Mouse (Mus musculus) limb, embryonic 14.5 days (tissue): ENCODE data around the gene Mgat3. TPM values are rescaled to one million over a fixed set of nuclear protein-coding genes. Genes with fewer than 3 reads are reported as not detected.
A peak's percentile ranks its signal among the peaks of the same experiment; 100 is the strongest.

ENCODE experiments used
- ATAC-seq: fragments of 200-750 bp; cut with Nextera tagmentation; 2 replicates; pipeline ENCODE4 v1.8.0; 2017; ENCODE audit warnings: low read depth, moderate number of reproducible peaks, moderate TSS enrichment; ENCODE audit not compliant: low FRiP score
- DNase-seq: peaks from one replicate; pipeline ENCODE4 v3.0.0-alpha.2; 2015; ENCODE audit warnings: low spot score
- H3K27ac ChIP-seq: fragments of 300-500 bp; sonication (generic); replicated peaks from 2 replicates; pipeline ENCODE4 v1.5.1; 2014; ENCODE audit warnings: low read depth, mild to moderate bottlenecking, low read length, moderate library complexity, mixed read lengths
- H3K27me3 ChIP-seq: fragments of 300-500 bp; sonication (generic); 2 replicates; pipeline ENCODE4 v1.6.1; 2014; ENCODE audit warnings: low read length, mixed read lengths; ENCODE audit not compliant: control insufficient read depth, insufficient read depth
- H3K36me3 ChIP-seq: fragments of 300-500 bp; sonication (generic); 2 replicates; pipeline ENCODE4 v1.6.1; 2014; ENCODE audit warnings: mild to moderate bottlenecking, low read length, moderate library complexity, mixed read lengths; ENCODE audit not compliant: control insufficient read depth, insufficient read depth
- H3K4me1 ChIP-seq: fragments of 300-500 bp; sonication (generic); 2 replicates; pipeline ENCODE4 v1.6.1; 2014; ENCODE audit warnings: antibody characterized with exemption, low read length, mixed read lengths; ENCODE audit not compliant: control insufficient read depth, insufficient read depth
- H3K4me2 ChIP-seq: fragments of 300-500 bp; sonication (generic); replicated peaks from 2 replicates; pipeline ENCODE4 v1.6.1; 2014; ENCODE audit warnings: low read depth, mild to moderate bottlenecking, low read length, moderate library complexity; ENCODE audit not compliant: severe bottlenecking
- H3K4me3 ChIP-seq: fragments of 300-500 bp; sonication (generic); replicated peaks from 2 replicates; pipeline ENCODE4 v1.5.1; 2014; ENCODE audit warnings: low read length
- H3K9ac ChIP-seq: fragments of 300-500 bp; sonication (generic); 2 replicates; pipeline ENCODE4 v1.6.1; 2014; ENCODE audit warnings: mild to moderate bottlenecking, low read depth, low read length, moderate library complexity; ENCODE audit not compliant: severe bottlenecking
- H3K9me3 ChIP-seq: fragments of 300-500 bp; sonication (generic); 2 replicates; pipeline ENCODE4 v1.6.1; 2016; ENCODE audit warnings: low read length; ENCODE audit not compliant: control insufficient read depth
- POLR2A ChIP-seq: fragments of 200-500 bp; IDR thresholded peaks from 2 replicates; pipeline ENCODE4 v1.8.0; 2012; ENCODE audit warnings: inconsistent platforms, mild to moderate bottlenecking, moderate library complexity, borderline replicate concordance; ENCODE audit not compliant: insufficient read depth, insufficient read length; ENCODE audit errors: extremely low read depth
- WGBS: fragments of 180-500 bp; shearing (Covaris S2); extraction: QIAGEN DNeasy Blood & Tissue Kit; methylation state at CpG from one replicate; pipeline ENCODE4 v1.1.7; 2014; 5-methylcytosine and 5-hydroxymethylcytosine counted together
- polyA plus RNA-seq, 2 experiments: library from polyadenylated mRNA; depleted of rRNA in 1 of 2; stranded (reverse) in 1 of 2; unstranded in 1 of 2; fragments of >200 nt; fragmentation: Nextera tagmentation in 1 of 2; extraction: Ambion mirVana in 1 of 2; gene quantifications; 2 replicates each; pipeline versions ENCODE4 v1.2.1 to v1.2.3; 2012 to 2014

Mgat3 gene
- polyA plus RNA-seq, 2 experiments: 6.7 to 18.1 TPM

DNA sequence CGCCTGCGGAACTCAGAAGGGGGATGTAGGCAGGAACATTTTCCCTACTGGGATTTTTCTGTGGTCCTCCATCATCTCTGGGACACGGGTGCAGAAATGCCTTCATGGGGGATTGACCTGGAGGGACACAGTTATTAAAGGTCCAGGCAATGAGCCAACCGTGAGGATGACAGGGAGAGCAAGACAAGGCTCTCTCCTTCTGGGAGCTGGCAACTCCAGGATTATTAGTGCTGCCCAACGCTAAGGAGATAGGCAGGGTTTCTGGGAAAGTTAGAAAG, 1.0 kb downstream of the Mgat3 start:
- peak overlapping the region; percentile 91 for H3K9ac ChIP-seq
- no peak for DNase-seq
- 4% methylated on average over 5 of the region's 5 CpGs for WGBS
- peak overlapping the region; percentile 87 for H3K4me3 ChIP-seq
- no peaks in the 10 kb centered on the region for H3K36me3 ChIP-seq
- no peaks in the 10 kb centered on the region for H3K9me3 ChIP-seq
- peak overlapping the region; percentile 62 for H3K4me2 ChIP-seq
- no peak for TF ChIP-seq POLR2A
- H3K27ac ChIP-seq: no peak overlapping the region
- no peaks in the 10 kb centered on the region for H3K27me3 ChIP-seq
- peaks cover 29% of the 10 kb centered on the region for H3K4me1 ChIP-seq
- no peak for ATAC-seq

DNA sequence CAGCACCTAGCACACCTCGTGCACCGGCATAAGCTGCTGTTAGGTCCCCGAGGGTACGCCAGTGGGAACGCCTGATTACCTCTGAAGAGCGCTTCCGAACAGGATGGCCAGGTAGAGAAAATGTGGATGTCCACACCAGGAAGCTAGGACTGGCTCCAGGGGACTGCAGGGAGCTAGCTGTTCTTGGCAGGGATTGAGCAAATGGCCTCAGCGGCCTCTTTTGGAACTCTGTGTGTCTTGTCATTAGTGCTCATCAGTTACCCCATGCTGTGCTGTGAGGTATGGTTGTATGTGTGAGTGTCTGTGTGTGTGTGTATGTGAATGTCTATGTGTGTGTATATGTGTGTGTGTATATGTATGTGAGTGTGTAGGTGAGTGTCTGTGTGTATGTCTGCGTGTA, 1.8 kb downstream of the Mgat3 start:
- H3K4me2 ChIP-seq: peak overlapping the region; percentile 62
- H3K27me3 ChIP-seq: no peaks in the 10 kb centered on the region
- no peak overlapping the region; the same call in 1 of the 2 replicates for H3K4me3 ChIP-seq
- no peak overlapping the region for H3K9ac ChIP-seq
- TF ChIP-seq POLR2A: no peak
- no peak for DNase-seq
- WGBS: 79% methylated on average over 9 of the region's 9 CpGs
- ATAC-seq: no peak
- H3K27ac ChIP-seq: no peak overlapping the region
- no peaks in the 10 kb centered on the region for H3K36me3 ChIP-seq
- H3K9me3 ChIP-seq: no peaks in the 10 kb centered on the region
- H3K4me1 ChIP-seq: peaks cover 29% of the 10 kb centered on the region

DNA sequence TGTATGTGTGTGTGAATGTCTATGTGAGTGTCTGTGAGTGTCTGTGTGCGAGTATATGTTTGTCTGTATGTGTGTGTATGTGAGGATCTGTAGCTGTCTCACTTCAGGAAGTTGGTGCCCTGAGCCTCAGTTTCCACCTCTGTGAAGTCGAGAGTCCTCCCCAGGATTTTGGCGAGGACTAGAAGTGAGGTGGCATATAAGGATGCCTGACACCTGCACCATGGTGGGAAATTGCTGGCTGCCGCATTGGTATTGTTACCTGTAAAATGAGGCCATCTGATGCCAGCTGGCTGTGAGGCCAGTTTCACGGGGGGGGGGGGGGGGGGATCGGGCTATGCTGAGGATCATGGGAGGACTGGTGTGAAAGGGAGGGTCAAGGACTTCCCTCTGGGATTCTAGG, 2.2 kb downstream of the Mgat3 start:
- Histone ChIP-seq H3K9me3 (no peaks in the 10 kb centered on the region), H3K36me3 (no peaks in the 10 kb centered on the region), H3K27me3 (no peaks in the 10 kb centered on the region), H3K4me3 (no peak overlapping the region), H3K4me1 (peaks cover 29% of the 10 kb centered on the region), H3K27ac (no peak overlapping the region), H3K9ac (no peak overlapping the region), H3K4me2 (0 out of 2 replicates have a peak overlapping the region, but pooled peaks have one; percentile 62)
- TF ChIP-seq POLR2A: no peak
- WGBS: 59% methylated on average over 6 of the region's 6 CpGs
- ATAC-seq (no peak), DNase-seq (no peak)

DNA sequence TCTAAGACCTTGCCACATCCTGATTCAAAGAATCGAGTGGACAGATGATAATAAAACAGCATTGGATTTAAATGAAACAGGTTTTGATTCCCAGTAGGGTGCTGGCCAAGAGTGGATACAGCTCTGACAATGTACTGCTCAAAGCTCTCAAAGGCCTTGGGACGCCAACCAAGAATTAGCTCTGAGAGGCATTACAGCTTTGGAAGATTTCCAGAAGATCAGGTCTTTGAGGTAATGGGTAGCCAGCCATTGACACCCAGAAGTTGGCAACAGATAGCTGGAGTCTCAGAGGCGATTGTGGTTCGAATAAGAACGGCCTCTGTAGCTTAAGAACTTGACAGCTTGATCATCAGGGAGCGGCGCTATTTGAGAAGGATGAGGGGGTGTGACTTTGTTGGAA, 8.0 kb downstream of the Mgat3 start:
- no peak for TF ChIP-seq POLR2A
- Histone ChIP-seq H3K9me3 (no peaks in the 10 kb centered on the region), H3K4me3 (no peak overlapping the region), H3K4me2 (no peak overlapping the region), H3K27me3 (no peaks in the 10 kb centered on the region), H3K4me1 (no peaks in the 10 kb centered on the region), H3K36me3 (peaks cover 6% of the 10 kb centered on the region; the same call in 1 of the 2 replicates), H3K27ac (no peak overlapping the region), H3K9ac (no peak overlapping the region)
- DNase-seq (no peak), ATAC-seq (no peak)
- 92% methylated on average over 7 of the region's 7 CpGs for WGBS

DNA sequence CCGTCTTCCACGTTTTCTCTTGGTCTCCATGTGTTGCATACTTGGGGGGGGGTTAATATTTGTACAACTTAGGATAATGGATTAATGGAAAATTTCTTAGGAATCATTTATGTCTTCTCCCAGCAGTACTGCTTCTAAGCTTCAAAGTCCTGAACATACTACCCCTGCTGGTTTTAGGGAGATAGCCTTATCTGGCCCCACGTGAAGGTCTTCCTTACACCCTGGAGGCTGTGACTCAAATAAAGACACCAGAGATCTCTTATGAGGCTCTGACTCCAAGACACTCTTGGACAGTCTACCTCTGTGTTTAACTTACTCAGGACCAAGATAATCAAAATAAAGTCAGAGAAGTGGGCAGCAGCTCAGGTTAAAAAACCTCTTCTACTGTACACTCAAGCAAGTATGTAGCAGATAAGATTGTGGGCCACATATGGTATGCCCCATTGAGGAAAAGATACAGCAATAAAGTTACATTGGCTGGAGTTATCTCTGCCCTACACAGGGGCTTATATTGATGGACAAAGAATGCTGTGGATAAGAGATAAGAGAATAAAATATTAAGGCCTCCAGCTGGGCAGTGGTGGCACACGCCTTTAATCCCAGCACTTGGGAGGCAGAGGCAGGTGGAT, 8.7 kb downstream of the Mgat3 start:
- 93% methylated on average over 4 of the region's 4 CpGs for WGBS
- Histone ChIP-seq H3K9me3 (no peaks in the 10 kb centered on the region), H3K4me1 (no peaks in the 10 kb centered on the region), H3K36me3 (peaks cover 6% of the 10 kb centered on the region; the same call in 1 of the 2 replicates), H3K4me3 (no peak overlapping the region), H3K27me3 (no peaks in the 10 kb centered on the region), H3K4me2 (no peak overlapping the region), H3K9ac (no peak overlapping the region), H3K27ac (no peak overlapping the region)
- DNase-seq: no peak
- ATAC-seq: no peak
- TF ChIP-seq POLR2A: no peak

DNA sequence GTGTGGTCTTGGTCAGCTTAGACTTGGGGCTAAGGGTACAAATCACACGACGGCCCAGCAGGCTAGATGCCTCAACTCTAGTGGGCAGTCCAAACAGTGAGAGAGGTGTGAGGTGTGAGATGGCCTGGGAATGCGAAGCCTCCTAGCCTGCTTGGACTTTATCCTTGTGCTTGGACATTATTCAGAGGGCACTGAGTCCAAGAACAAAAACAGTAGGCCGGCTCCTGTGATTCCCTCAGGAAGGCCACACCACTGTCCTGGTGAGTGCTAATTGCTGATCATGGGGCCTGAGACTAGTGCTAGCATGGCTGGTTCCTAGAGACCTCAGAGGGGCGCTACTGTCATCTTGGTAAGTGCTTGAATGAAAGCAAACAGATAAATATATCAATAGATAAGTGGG, 15.4 kb downstream of the Mgat3 start:
- no peaks in the 10 kb centered on the region; the same call in 1 of the 2 replicates for H3K36me3 ChIP-seq
- H3K4me1 ChIP-seq: no peaks in the 10 kb centered on the region
- H3K27me3 ChIP-seq: no peaks in the 10 kb centered on the region
- no peaks in the 10 kb centered on the region for H3K9me3 ChIP-seq
- H3K4me3 ChIP-seq: no peak overlapping the region
- no peak for DNase-seq
- 79% methylated on average over 5 of the region's 5 CpGs for WGBS
- H3K4me2 ChIP-seq: no peak overlapping the region
- H3K27ac ChIP-seq: no peak overlapping the region
- ATAC-seq: no peak
- TF ChIP-seq POLR2A: no peak
- no peak overlapping the region for H3K9ac ChIP-seq
